In genomic region chr5:34252307-34252966, GRCm38 (mm10) we compare ENCODE assay signal across 9 mouse cellular contexts. TPM values are rescaled to one million over a fixed set of nuclear protein-coding genes. Genes with fewer than 3 reads are reported as not detected.
DNase-seq lines count a peak whose midpoint lies in the region; ATAC-seq and TF ChIP-seq lines count a peak whose summit lies in the region.
"Had no signal": no experiment of that assay in that cellular context is flagged by ENCODE, and none has a peak within 500 bp of the region (broad histone marks: within the 10 kb centered on the region; RNA-seq: fewer than 3 reads in every experiment).

No protein-coding gene starts in this region.

- H3K36me3 ChIP-seq in hindbrain, embryonic 14.5 days (replicated peaks; ENCODE audit: control insufficient read depth, insufficient read depth), result no peaks in the 10 kb centered on the region
- H3K36me3 ChIP-seq in stomach, embryonic 16.5 days (ENCODE audit: control insufficient read depth, insufficient read depth, low read length), result no peaks in the 10 kb centered on the region

- no peaks in the 10 kb centered on the region for H3K9me3 ChIP-seq in hindbrain, embryonic 14.5 days (ENCODE audit: control insufficient read depth, low read length)
- H3K9me3 ChIP-seq in stomach, embryonic 16.5 days (replicated peaks; ENCODE audit: control insufficient read depth, low read length), result no peaks in the 10 kb centered on the region

- no peaks in the 10 kb centered on the region for H3K27me3 ChIP-seq in hindbrain, embryonic 14.5 days (ENCODE audit: control insufficient read depth, insufficient read depth, low read length)
- H3K27me3 ChIP-seq in stomach, embryonic 16.5 days (ENCODE audit: control insufficient read depth, insufficient read depth, low read length), result no peaks in the 10 kb centered on the region

- no peak for TF ChIP-seq CTCF in layer of hippocampus, adult 2 months (conservative IDR thresholded peaks at IDR 0.05)

- peak; percentile 32 to 47 for DNase-seq in adrenal gland, postnatal 36 days
- no peak for DNase-seq in adrenal gland, postnatal 4 days (ENCODE audit: low spot score in 2 of 2)
- peak; percentile 56 to 65 for DNase-seq in layer of hippocampus, adult 2 months (ENCODE audit: low spot score in 2 of 2)
- DNase-seq in layer of hippocampus, adult 9-10 months (ENCODE audit: low spot score), result no peak
- DNase-seq in hindbrain, embryonic 14.5 days (ENCODE audit: low spot score), result peak; percentile 80
- no peak for DNase-seq in ovary, adult 18-20 months (ENCODE audit: low spot score)
- no peak for DNase-seq in right cerebral cortex, postnatal 4 days

- H3K4me2 ChIP-seq in hindbrain, embryonic 14.5 days (replicated peaks), result no peak overlapping the region
- no peak overlapping the region for H3K4me2 ChIP-seq in stomach, embryonic 16.5 days (ENCODE audit: low read depth, low read length)

- H3K4me1 ChIP-seq in hindbrain, embryonic 14.5 days (replicated peaks; ENCODE audit: control insufficient read depth, insufficient read depth, low read length), result peaks cover 28% of the 10 kb centered on the region
- peaks cover 7% of the 10 kb centered on the region for H3K4me1 ChIP-seq in stomach, embryonic 16.5 days (ENCODE audit: control insufficient read depth, insufficient read depth, low read length)

- peak overlapping the region; percentile 87 for H3K27ac ChIP-seq in layer of hippocampus, adult 2 months
- H3K27ac ChIP-seq in hindbrain, embryonic 14.5 days, result peak overlapping the region; percentile 68
- no peak overlapping the region for H3K27ac ChIP-seq in stomach, embryonic 16.5 days (ENCODE audit: low read length)

- H3K9ac ChIP-seq in hindbrain, embryonic 14.5 days, result no peak overlapping the region
- H3K9ac ChIP-seq in stomach, embryonic 16.5 days (ENCODE audit: low read length), result no peak overlapping the region

- ATAC-seq in hindbrain, embryonic 14.5 days (ENCODE audit: low FRiP score), result peak; percentile 63; the same call in 1 of the 2 replicates
- ATAC-seq in stomach, embryonic 16.5 days (ENCODE audit: insufficient read depth, low FRiP score), result peak; percentile 63; the same call in 1 of the 2 replicates

- WGBS in hindbrain, embryonic 14.5 days, result 37% methylated on average over 4 of the region's 4 CpGs
- 19% methylated on average over 4 of the region's 4 CpGs for WGBS in stomach, embryonic 16.5 days

- H3K4me3 ChIP-seq in layer of hippocampus, adult 2 months, result no peak overlapping the region
- H3K4me3 ChIP-seq in hindbrain, embryonic 14.5 days (replicated peaks; ENCODE audit: low read length), result no peak overlapping the region
- H3K4me3 ChIP-seq in stomach, embryonic 16.5 days (replicated peaks; ENCODE audit: low read length), result no peak overlapping the region
- H3K4me3 ChIP-seq: myocyte had no signal

RNA-seq across cellular contexts. Expression of gene Zfyve28, which starts 35.8 kb away (rescaled TPM):
- total RNA-seq in adrenal gland, postnatal 36 days (2021), result under 1 TPM; 0.36 to 0.60 TPM
- 1 to 10 TPM in 1 of 2 experiments, under 1 TPM in 1; 0.79 to 1.1 TPM for total RNA-seq in adrenal gland, postnatal 4 days (2021)
- total RNA-seq in layer of hippocampus, adult 2 months (2021), result 10 to 100 TPM; 35.0 to 35.8 TPM
- 3.8 and 4.6 TPM in 2 replicates for polyA plus RNA-seq in hindbrain, embryonic 14.5 days (2014; fragmentation: Nextera tagmentation; extraction: Ambion mirVana)
- 0.63 and 1.1 TPM in 2 replicates for polyA plus RNA-seq in stomach, embryonic 16.5 days (2015; fragmentation: Nextera tagmentation; extraction: Ambion mirVana)

RNA-seq across cellular contexts. Expression of gene Cfap99, which starts 36.0 kb away (rescaled TPM):
- total RNA-seq in adrenal gland, postnatal 36 days (2021), result not detected
- total RNA-seq in adrenal gland, postnatal 4 days (2021), result under 1 TPM in 1 of 2 experiments, not detected in 1; 0.14 TPM
- total RNA-seq in layer of hippocampus, adult 2 months (2021), result under 1 TPM; 0.22 to 0.56 TPM
- 0.09 and 0.15 TPM in 2 replicates for polyA plus RNA-seq in hindbrain, embryonic 14.5 days (2014; fragmentation: Nextera tagmentation; extraction: Ambion mirVana)
- polyA plus RNA-seq in stomach, embryonic 16.5 days (2015; fragmentation: Nextera tagmentation; extraction: Ambion mirVana), result 0.14 TPM in 1 of 2 replicates, not detected in the other

Comparison
In these comparisons a context has a peak if more than half of its experiments do, and no peak if none do; other contexts are left out.
1. DNase-seq: peak in adrenal gland, postnatal 36 days (2 of 2), layer of hippocampus, adult 2 months (2 of 2) and hindbrain, embryonic 14.5 days (single experiment); none in adrenal gland, postnatal 4 days (0 of 2), layer of hippocampus, adult 9-10 months (single experiment), ovary, adult 18-20 months (single experiment) and right cerebral cortex, postnatal 4 days (single experiment).
2. RNA of gene Zfyve28, which starts 35.8 kb away (total RNA-seq): 35.0 to 35.8 TPM in layer of hippocampus, adult 2 months; 0.79 to 1.1 TPM in adrenal gland, postnatal 4 days and 0.36 to 0.60 TPM in adrenal gland, postnatal 36 days; every median in the first group is over 10 times any median in the second.